27 mouse cellular contexts compared by ENCODE assay signal in the genomic region with DNA sequence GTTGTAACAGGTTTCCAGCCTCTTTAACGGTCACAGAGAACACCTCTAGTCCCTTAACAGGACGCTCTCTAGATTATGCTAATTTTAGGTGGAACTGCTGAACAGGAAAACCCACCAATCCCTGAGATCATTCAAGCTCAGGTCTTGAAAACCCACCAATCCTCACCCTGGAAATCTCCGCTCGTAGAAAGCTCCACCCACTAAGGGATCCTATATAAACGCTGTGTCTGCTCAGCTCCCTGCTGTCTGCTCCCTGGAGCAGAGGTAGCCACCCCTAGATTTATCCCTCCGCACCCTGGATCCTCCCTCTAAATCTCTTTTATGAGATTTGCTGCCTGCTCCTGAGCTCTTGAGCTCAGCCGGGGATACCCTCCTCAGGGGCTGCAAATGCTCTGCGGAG. TPM values are rescaled to one million over a fixed set of nuclear protein-coding genes. Genes with fewer than 3 reads are reported as not detected.
"Had no signal": no experiment of that assay in that cellular context is flagged by ENCODE, and none has a peak within 500 bp of the region (broad histone marks: within the 10 kb centered on the region; RNA-seq: fewer than 3 reads in every experiment).

No protein-coding gene starts in this region.

- H3K27me3 ChIP-seq: hindbrain, embryonic 12.5 days; intestine, embryonic 15.5 days; limb, embryonic 13.5 days; limb, embryonic 15.5 days had no signal

- H3K27ac ChIP-seq: gastrocnemius, adult 2 months; heart, embryonic 10.5 days; hindbrain, embryonic 10.5 days; hindbrain, embryonic 12.5 days; hindbrain, embryonic 14.5 days; intestine, embryonic 15.5 days; layer of hippocampus, adult 2 months; limb, embryonic 13.5 days; limb, embryonic 15.5 days; liver, embryonic 12.5 days had no signal

- H3K9ac ChIP-seq: heart, embryonic 12.5 days; hindbrain, embryonic 12.5 days; hindbrain, embryonic 14.5 days; intestine, embryonic 15.5 days; limb, embryonic 13.5 days; limb, embryonic 15.5 days; liver, embryonic 12.5 days had no signal

- H3K9me3 ChIP-seq: heart, embryonic 10.5 days; heart, embryonic 12.5 days; hindbrain, embryonic 10.5 days; hindbrain, embryonic 12.5 days; intestine, embryonic 15.5 days; limb, embryonic 13.5 days; limb, embryonic 15.5 days; liver, embryonic 12.5 days had no signal

- H3K4me2 ChIP-seq: heart, embryonic 12.5 days; hindbrain, embryonic 12.5 days; hindbrain, embryonic 14.5 days; intestine, embryonic 15.5 days; limb, embryonic 13.5 days; limb, embryonic 15.5 days; liver, embryonic 12.5 days had no signal

- H3K36me3 ChIP-seq: heart, embryonic 10.5 days; heart, embryonic 12.5 days; hindbrain, embryonic 10.5 days; hindbrain, embryonic 12.5 days; intestine, embryonic 15.5 days; limb, embryonic 13.5 days; limb, embryonic 15.5 days; liver, embryonic 12.5 days had no signal

- H3K4me3 ChIP-seq: gastrocnemius, adult 2 months; heart, embryonic 10.5 days; heart, embryonic 12.5 days; hindbrain, embryonic 10.5 days; hindbrain, embryonic 12.5 days; intestine, embryonic 15.5 days; layer of hippocampus, adult 2 months; limb, embryonic 13.5 days; limb, embryonic 15.5 days; liver, embryonic 12.5 days had no signal

- ATAC-seq: hindbrain, embryonic 16.5 days; inflammation-experienced regulatory T-cells, adult 6 months; intestine, embryonic 15.5 days; intestine, postnatal 0 days; liver, embryonic 12.5 days had no signal

- DNase-seq: gastrocnemius, adult 2 months; gastrocnemius, postnatal 10 days; gastrocnemius, postnatal 25 days; heart, adult 18-20 months; heart, postnatal 10 days; heart, postnatal 4 days; kidney, adult 18-20 months; kidney, adult 8-10 months; kidney, postnatal 10 days; kidney, postnatal 4 days; left cerebral cortex, postnatal 4 days had no signal

RNA-seq across cellular contexts. Expression of gene Apol7a, which starts 28.3 kb away (rescaled TPM):
- polyA plus RNA-seq: heart, embryonic 10.5 days; hindbrain, embryonic 10.5 days; hindbrain, embryonic 12.5 days; hindbrain, embryonic 14.5 days; hindbrain, embryonic 16.5 days; inflammation-experienced regulatory T-cells, adult 6 months; kidney, embryonic 14.5 days; limb, embryonic 11.5 days; limb, embryonic 13.5 days had no signal

RNA-seq across cellular contexts. Expression of gene Apol9a, which starts 40.3 kb away (rescaled TPM):
- polyA plus RNA-seq: heart, embryonic 10.5 days; hindbrain, embryonic 12.5 days; hindbrain, embryonic 14.5 days; kidney, embryonic 14.5 days; kidney, embryonic 16.5 days; limb, embryonic 11.5 days; limb, embryonic 13.5 days; limb, embryonic 15.5 days; liver, embryonic 12.5 days had no signal
